Mouse (Mus musculus) limb, embryonic 14.5 days (tissue): ENCODE results near the gene Cyp2u1. TPM values are rescaled to one million over a fixed set of nuclear protein-coding genes. Genes with fewer than 3 reads are reported as not detected.
A peak's percentile ranks its signal among the peaks of the same experiment; 100 is the strongest.

ENCODE experiments used
- ATAC-seq: fragments of 200-750 bp; cut with Nextera tagmentation; 2 replicates; pipeline ENCODE4 v1.8.0; 2017; ENCODE audit warnings: low read depth, moderate number of reproducible peaks, moderate TSS enrichment; ENCODE audit not compliant: low FRiP score
- DNase-seq: peaks from one replicate; pipeline ENCODE4 v3.0.0-alpha.2; 2015; ENCODE audit warnings: low spot score
- H3K27ac ChIP-seq: fragments of 300-500 bp; sonication (generic); replicated peaks from 2 replicates; pipeline ENCODE4 v1.5.1; 2014; ENCODE audit warnings: low read depth, mild to moderate bottlenecking, low read length, moderate library complexity, mixed read lengths
- H3K27me3 ChIP-seq: fragments of 300-500 bp; sonication (generic); 2 replicates; pipeline ENCODE4 v1.6.1; 2014; ENCODE audit warnings: low read length, mixed read lengths; ENCODE audit not compliant: control insufficient read depth, insufficient read depth
- H3K36me3 ChIP-seq: fragments of 300-500 bp; sonication (generic); 2 replicates; pipeline ENCODE4 v1.6.1; 2014; ENCODE audit warnings: mild to moderate bottlenecking, low read length, moderate library complexity, mixed read lengths; ENCODE audit not compliant: control insufficient read depth, insufficient read depth
- H3K4me1 ChIP-seq: fragments of 300-500 bp; sonication (generic); 2 replicates; pipeline ENCODE4 v1.6.1; 2014; ENCODE audit warnings: antibody characterized with exemption, low read length, mixed read lengths; ENCODE audit not compliant: control insufficient read depth, insufficient read depth
- H3K4me2 ChIP-seq: fragments of 300-500 bp; sonication (generic); replicated peaks from 2 replicates; pipeline ENCODE4 v1.6.1; 2014; ENCODE audit warnings: low read depth, mild to moderate bottlenecking, low read length, moderate library complexity; ENCODE audit not compliant: severe bottlenecking
- H3K4me3 ChIP-seq: fragments of 300-500 bp; sonication (generic); replicated peaks from 2 replicates; pipeline ENCODE4 v1.5.1; 2014; ENCODE audit warnings: low read length
- H3K9ac ChIP-seq: fragments of 300-500 bp; sonication (generic); 2 replicates; pipeline ENCODE4 v1.6.1; 2014; ENCODE audit warnings: mild to moderate bottlenecking, low read depth, low read length, moderate library complexity; ENCODE audit not compliant: severe bottlenecking
- H3K9me3 ChIP-seq: fragments of 300-500 bp; sonication (generic); 2 replicates; pipeline ENCODE4 v1.6.1; 2016; ENCODE audit warnings: low read length; ENCODE audit not compliant: control insufficient read depth
- POLR2A ChIP-seq: fragments of 200-500 bp; IDR thresholded peaks from 2 replicates; pipeline ENCODE4 v1.8.0; 2012; ENCODE audit warnings: inconsistent platforms, mild to moderate bottlenecking, moderate library complexity, borderline replicate concordance; ENCODE audit not compliant: insufficient read depth, insufficient read length; ENCODE audit errors: extremely low read depth
- WGBS: fragments of 180-500 bp; shearing (Covaris S2); extraction: QIAGEN DNeasy Blood & Tissue Kit; methylation state at CpG from one replicate; pipeline ENCODE4 v1.1.7; 2014; 5-methylcytosine and 5-hydroxymethylcytosine counted together
- polyA plus RNA-seq, 2 experiments: library from polyadenylated mRNA; depleted of rRNA in 1 of 2; stranded (reverse) in 1 of 2; unstranded in 1 of 2; fragments of >200 nt; fragmentation: Nextera tagmentation in 1 of 2; extraction: Ambion mirVana in 1 of 2; gene quantifications; 2 replicates each; pipeline versions ENCODE4 v1.2.1 to v1.2.3; 2012 to 2014

Cyp2u1 gene
- polyA plus RNA-seq (2012; rRNA removed) (1.2 and 1.4 TPM in 2 replicates), polyA plus RNA-seq (2014; fragmentation: Nextera tagmentation; extraction: Ambion mirVana) (1.7 and 1.8 TPM in 2 replicates)

GRCm38 (mm10) chr3:131302452-131303319, at the start of gene Cyp2u1:
Gene Cyp2u1 (minus strand): TSS chr3:131303227.
- peak within 1 kb of the TSS; percentile 95 for H3K4me2 ChIP-seq
- H3K4me3 ChIP-seq = peak within 1 kb of the TSS; percentile 75
- H3K9ac ChIP-seq = peak within 1 kb of the TSS; percentile 69
- DNase-seq (peak; percentile 89), ATAC-seq (peak; percentile 98)
- TF ChIP-seq POLR2A = 0 out of 2 replicates have a peak, but pooled peaks have one; percentile 25
- H3K4me1 ChIP-seq = peaks cover 9% of the 10 kb centered on the region
- H3K9me3 ChIP-seq = peaks cover 3% of the 10 kb centered on the region; the same call in 1 of the 2 replicates
- no peaks in the 10 kb centered on the region for H3K27me3 ChIP-seq
- no peak within 1 kb of the TSS for H3K27ac ChIP-seq
- under 1% methylated on average over 66 of the region's 71 CpGs for WGBS
- no peaks in the 10 kb centered on the region for H3K36me3 ChIP-seq

- Histone ChIP-seq H3K4me2 (no peak overlapping the region), H3K27ac (no peak overlapping the region), H3K36me3 (no peaks in the 10 kb centered on the region), H3K9ac (no peak overlapping the region), H3K4me1 (no peaks in the 10 kb centered on the region), H3K9me3 (no peaks in the 10 kb centered on the region), H3K4me3 (no peak overlapping the region), H3K27me3 (no peaks in the 10 kb centered on the region)
- DNase-seq = no peak
- no peak for TF ChIP-seq POLR2A
- ATAC-seq = no peak
- WGBS = 80% methylated on average over 7 of the region's 7 CpGs
Measured at GRCm38 (mm10) chr3:131350539-131350938, 47.5 kb upstream of the Cyp2u1 start.

DNA sequence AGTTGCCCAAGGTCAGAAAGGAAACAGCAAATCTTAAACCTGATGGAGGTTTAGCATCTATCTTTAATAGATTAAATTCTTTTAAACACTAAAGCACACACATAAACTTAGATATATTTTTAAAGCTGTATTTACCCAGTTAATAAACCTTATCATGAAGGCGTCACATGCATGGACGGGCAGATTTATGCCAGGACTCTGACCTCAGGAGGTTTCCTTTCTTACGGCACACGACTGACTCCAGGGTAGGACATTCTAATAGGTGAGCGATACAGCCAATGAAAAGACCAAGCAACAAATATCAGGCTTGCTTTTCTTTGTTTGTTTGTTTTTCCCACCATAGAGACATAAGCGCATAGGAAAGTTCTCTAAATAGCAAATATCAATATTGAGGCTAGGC, 46.0 kb upstream of the Cyp2u1 start:
- no peaks in the 10 kb centered on the region for H3K4me1 ChIP-seq
- ATAC-seq = no peak

GRCm38 (mm10) chr3:131348579-131348950, 45.5 kb upstream of the Cyp2u1 start:
- H3K9me3 ChIP-seq = no peaks in the 10 kb centered on the region
- no peak for TF ChIP-seq POLR2A
- DNase-seq (no peak), ATAC-seq (no peak)
- no peaks in the 10 kb centered on the region for H3K27me3 ChIP-seq
- 48% methylated on average over 3 of the region's 3 CpGs for WGBS
- H3K27ac ChIP-seq = no peak overlapping the region
- H3K4me2 ChIP-seq = no peak overlapping the region
- H3K4me3 ChIP-seq = no peak overlapping the region
- H3K4me1 ChIP-seq = no peaks in the 10 kb centered on the region
- no peak overlapping the region for H3K9ac ChIP-seq
- no peaks in the 10 kb centered on the region for H3K36me3 ChIP-seq

More for the DNA sequence above, 46.0 kb upstream of the Cyp2u1 start:
- Histone ChIP-seq H3K9ac (no peak overlapping the region), H3K27ac (no peak overlapping the region), H3K9me3 (no peaks in the 10 kb centered on the region), H3K36me3 (no peaks in the 10 kb centered on the region), H3K27me3 (no peaks in the 10 kb centered on the region), H3K4me2 (no peak overlapping the region), H3K4me3 (no peak overlapping the region)
- 70% methylated on average over 6 of the region's 6 CpGs for WGBS
- no peak for DNase-seq
- TF ChIP-seq POLR2A = no peak

DNA sequence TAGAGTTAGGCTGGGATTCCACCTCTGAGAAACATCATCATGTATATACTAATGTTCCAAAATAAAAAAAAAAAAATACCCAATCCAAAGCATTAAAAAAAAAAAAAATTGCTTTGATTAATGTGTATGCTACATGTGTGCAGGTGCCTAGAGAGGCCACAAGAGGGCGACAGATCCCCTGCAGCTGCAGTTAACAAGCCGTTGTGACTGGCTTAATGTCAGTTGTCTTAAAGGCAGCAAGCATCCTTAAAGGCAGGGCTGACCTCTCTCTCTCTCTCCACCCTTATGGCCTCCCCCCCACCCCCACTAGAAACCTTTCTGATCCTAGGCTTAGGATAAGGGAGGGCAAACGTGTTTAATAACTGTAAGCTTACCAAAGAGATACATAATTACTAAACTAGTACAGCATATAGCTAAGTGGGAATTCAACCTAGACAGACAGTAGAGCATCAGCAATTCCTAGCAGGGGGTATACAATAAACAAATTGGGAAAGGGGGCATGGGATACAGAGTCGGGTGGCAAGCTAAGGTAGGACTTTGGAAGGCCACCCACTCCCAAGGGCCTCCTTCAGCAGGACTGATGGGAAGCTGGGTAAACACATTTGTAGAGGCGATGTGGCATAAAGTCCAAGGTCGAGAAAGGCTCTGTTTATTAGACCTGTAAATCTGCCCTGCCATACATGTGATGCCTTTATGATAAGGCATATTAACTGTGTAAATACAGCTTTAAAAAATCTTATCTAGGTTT, 45.0 kb upstream of the Cyp2u1 start:
- no peaks in the 10 kb centered on the region for H3K36me3 ChIP-seq
- WGBS = 40% methylated on average over 6 of the region's 6 CpGs
- no peaks in the 10 kb centered on the region for H3K27me3 ChIP-seq
- no peak overlapping the region for H3K27ac ChIP-seq
- no peak overlapping the region for H3K9ac ChIP-seq
- H3K4me1 ChIP-seq = peaks cover 3% of the 10 kb centered on the region; the same call in 1 of the 2 replicates
- DNase-seq (no peak), ATAC-seq (no peak)
- no peak overlapping the region for H3K4me3 ChIP-seq
- TF ChIP-seq POLR2A = no peak
- H3K4me2 ChIP-seq = no peak overlapping the region
- H3K9me3 ChIP-seq = no peaks in the 10 kb centered on the region
